Mouse (Mus musculus) megakaryocyte, embryonic 14.5 days (primary cell): ENCODE measurements around the gene Rapgef4. TPM values are rescaled to one million over a fixed set of nuclear protein-coding genes. Genes with fewer than 3 reads are reported as not detected.

Source experiments
- H3K27me3 ChIP-seq: replicated peaks from 2 replicates; pipeline ENCODE3; 2012; ENCODE audit warnings: inconsistent platforms
- H3K36me3 ChIP-seq: replicated peaks from 2 replicates; pipeline ENCODE3; 2012; ENCODE audit warnings: low read length, inconsistent platforms, mixed read lengths
- H3K4me1 ChIP-seq: 2 replicates; pipeline ENCODE4 v1.6.1; 2012; ENCODE audit warnings: inconsistent platforms
- H3K4me3 ChIP-seq: replicated peaks from 2 replicates; pipeline ENCODE3; 2012; ENCODE audit warnings: moderate library complexity, mild to moderate bottlenecking, inconsistent platforms
- H3K9me3 ChIP-seq: 2 replicates; pipeline ENCODE4 v1.6.1; 2012; ENCODE audit warnings: inconsistent platforms
- FLI1 ChIP-seq: IDR thresholded peaks from 2 replicates; pipeline ENCODE4 v1.6.1; 2012; ENCODE audit warnings: low read length, inconsistent platforms, mixed read lengths
- GATA1 ChIP-seq: IDR thresholded peaks from 3 replicates; pipeline ENCODE4 v1.6.1; 2012; ENCODE audit warnings: mixed read lengths, low read length, inconsistent platforms, borderline replicate concordance
- polyA plus RNA-seq: library from polyadenylated mRNA; stranded (reverse); fragments of >175 nt; gene quantifications from 2 replicates; pipeline ENCODE4 v1.2.3, GENCODE M21; 2012; ENCODE audit warnings: low replicate concordance; ENCODE audit not compliant: insufficient read depth

Gene Rapgef4
- polyA plus RNA-seq, 1 experiment, result not detected

DNA sequence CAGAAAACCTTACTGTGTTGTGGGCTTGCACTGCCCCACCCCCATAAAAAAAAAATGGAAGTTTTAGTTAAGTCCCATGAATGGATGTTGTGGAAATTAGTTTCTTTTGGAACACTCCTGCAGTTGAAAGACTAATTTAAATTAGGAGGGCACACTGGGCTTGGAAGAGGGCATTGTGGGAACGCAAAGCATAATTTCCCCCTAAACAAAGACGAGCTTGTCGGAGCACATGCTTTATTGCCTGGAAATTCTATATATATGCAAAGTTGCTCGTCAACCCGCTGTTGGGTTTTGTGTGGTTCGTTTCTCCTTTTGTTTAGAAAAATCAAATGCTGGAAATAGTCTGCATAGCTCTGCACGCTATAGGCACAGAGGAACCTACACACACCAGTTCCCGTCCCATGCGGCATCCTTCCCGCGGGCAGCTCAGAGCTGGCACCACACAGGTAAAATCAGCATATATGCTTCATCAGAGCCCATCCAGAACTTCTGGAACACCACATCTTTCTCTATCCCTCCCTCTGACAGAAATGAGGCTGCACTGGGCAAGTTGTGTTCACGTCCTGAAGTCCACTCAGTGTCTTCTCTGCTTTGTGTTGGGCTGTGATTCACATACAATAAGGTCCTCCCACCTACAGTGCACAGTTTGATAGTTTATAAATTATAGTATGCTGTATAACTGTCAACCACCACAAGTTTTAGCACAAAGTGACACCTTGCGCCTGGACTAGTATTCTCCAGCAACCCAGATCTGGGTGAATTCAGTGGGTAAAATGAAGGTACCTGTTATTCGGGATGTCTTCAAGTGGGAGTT is 141.6 kb downstream of the Rapgef4 start:
- Histone ChIP-seq H3K27me3 (no peaks in the 10 kb centered on the region), H3K4me1 (peaks cover 30% of the 10 kb centered on the region), H3K4me3 (no peak overlapping the region), H3K9me3 (no peaks in the 10 kb centered on the region), H3K36me3 (no peaks in the 10 kb centered on the region)
- TF ChIP-seq GATA1 (no peak), FLI1 (no peak)

GRCm38 (mm10) chr2:72123851-72124250 is 142.8 kb downstream of the Rapgef4 start:
- H3K9me3 ChIP-seq, result no peaks in the 10 kb centered on the region
- no peak overlapping the region for H3K4me3 ChIP-seq
- no peaks in the 10 kb centered on the region for H3K27me3 ChIP-seq
- H3K36me3 ChIP-seq, result no peaks in the 10 kb centered on the region
- TF ChIP-seq FLI1, result no peak
- H3K4me1 ChIP-seq, result peaks cover 23% of the 10 kb centered on the region

DNA sequence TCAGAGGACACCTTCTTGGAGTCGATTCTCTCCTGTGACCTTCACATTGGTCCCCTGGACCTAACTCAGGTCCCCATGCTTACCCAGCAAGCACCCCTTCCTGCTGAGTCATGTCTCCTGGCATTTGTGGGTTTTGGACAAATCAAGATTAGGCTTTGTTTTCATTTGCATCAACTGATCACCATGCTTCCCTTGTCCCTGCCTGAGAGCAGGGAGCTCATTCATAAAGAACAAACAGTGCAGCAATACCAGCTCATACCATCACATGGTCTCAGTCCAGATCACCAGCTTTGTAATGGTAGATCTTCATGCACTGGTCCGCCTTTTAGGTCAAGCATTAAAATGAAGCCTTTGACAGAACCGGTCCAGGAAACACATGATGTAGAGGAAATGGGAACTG is 144.7 kb downstream of the Rapgef4 start:
- Histone ChIP-seq H3K36me3 (no peaks in the 10 kb centered on the region), H3K4me3 (peak overlapping the region; percentile 20)
- TF ChIP-seq FLI1 (no peak), GATA1 (no peak)

DNA sequence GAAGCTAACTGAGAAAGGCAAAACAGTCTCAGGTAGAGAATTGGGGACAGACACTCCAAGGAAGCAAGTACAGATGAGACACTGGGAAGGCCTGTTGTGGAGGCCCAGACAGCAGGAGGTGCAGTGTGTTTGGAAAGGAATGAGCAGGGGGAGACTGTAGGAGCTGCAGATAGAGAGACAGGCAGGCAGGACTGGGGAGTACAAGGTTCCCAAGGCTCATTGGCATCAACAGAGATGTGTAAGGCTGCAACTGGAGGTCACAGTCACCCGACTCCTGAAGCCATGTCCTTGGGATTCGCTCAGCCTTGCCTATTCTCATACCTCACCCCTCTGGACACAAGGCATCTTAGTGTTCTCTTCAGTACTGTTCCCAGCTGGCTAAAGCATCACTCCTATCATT is 145.4 kb downstream of the Rapgef4 start:
- TF ChIP-seq FLI1 (no peak), GATA1 (no peak)
- Histone ChIP-seq H3K4me3 (no peak overlapping the region), H3K36me3 (no peaks in the 10 kb centered on the region), H3K9me3 (no peaks in the 10 kb centered on the region), H3K27me3 (peaks cover 5% of the 10 kb centered on the region), H3K4me1 (peaks cover 23% of the 10 kb centered on the region)

More for the DNA sequence above, 144.7 kb downstream of the Rapgef4 start:
- Histone ChIP-seq H3K4me1 (peaks cover 23% of the 10 kb centered on the region), H3K9me3 (no peaks in the 10 kb centered on the region), H3K27me3 (peaks cover 2% of the 10 kb centered on the region)

GRCm38 (mm10) chr2:72129612-72130311 is 148.7 kb downstream of the Rapgef4 start:
- no peaks in the 10 kb centered on the region for H3K9me3 ChIP-seq
- no peaks in the 10 kb centered on the region for H3K36me3 ChIP-seq
- H3K4me1 ChIP-seq, result peaks cover 46% of the 10 kb centered on the region
- peaks cover 14% of the 10 kb centered on the region for H3K27me3 ChIP-seq
- H3K4me3 ChIP-seq, result no peak overlapping the region
- no peak for TF ChIP-seq FLI1
- no peak for TF ChIP-seq GATA1

DNA sequence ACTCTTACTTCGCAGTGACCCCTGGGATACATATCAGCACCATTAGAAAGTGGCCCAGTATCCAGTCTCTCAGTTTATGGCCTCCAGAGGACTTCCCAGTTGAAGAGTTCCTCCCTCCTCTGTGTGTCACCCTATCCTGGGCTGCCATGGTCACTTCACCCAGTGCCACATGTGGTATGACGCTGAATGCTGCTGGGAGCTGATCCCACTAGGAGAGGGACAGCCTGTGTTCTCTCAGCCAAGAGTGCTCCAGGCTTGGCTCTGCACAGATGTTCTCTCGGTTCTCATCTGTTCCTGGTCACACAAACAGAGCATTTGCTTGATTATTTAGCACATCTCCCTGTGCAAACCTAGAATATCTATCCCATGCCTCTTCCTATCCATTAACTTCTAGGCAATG is 151.2 kb downstream of the Rapgef4 start:
- TF ChIP-seq GATA1 (no peak), FLI1 (no peak)
- Histone ChIP-seq H3K4me3 (no peak overlapping the region), H3K4me1 (peaks cover 42% of the 10 kb centered on the region), H3K36me3 (no peaks in the 10 kb centered on the region), H3K9me3 (no peaks in the 10 kb centered on the region), H3K27me3 (peaks cover 30% of the 10 kb centered on the region)

DNA sequence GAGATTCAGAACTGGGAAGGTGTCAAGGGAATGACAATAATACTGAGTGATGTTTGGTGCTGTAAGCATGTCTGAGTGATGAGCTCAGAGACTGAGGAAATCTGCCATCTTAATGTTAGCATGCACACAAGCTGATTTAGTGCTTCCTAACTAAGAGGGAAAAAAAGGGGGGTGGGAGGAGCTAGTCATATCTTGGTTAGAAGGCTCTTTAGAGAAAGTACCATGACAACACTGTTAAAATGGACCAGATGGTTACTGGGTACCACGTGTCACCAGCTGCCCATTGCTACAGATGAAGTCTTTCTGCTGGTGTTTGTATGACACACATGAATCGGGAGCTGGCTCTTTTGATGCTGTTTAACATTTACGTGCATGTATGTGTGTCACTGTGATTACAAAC is 155.0 kb downstream of the Rapgef4 start:
- Histone ChIP-seq H3K4me3 (no peak overlapping the region), H3K4me1 (peaks cover 46% of the 10 kb centered on the region), H3K27me3 (peaks cover 36% of the 10 kb centered on the region), H3K36me3 (no peaks in the 10 kb centered on the region), H3K9me3 (peaks cover 7% of the 10 kb centered on the region)
- TF ChIP-seq GATA1 (no peak), FLI1 (no peak)

DNA sequence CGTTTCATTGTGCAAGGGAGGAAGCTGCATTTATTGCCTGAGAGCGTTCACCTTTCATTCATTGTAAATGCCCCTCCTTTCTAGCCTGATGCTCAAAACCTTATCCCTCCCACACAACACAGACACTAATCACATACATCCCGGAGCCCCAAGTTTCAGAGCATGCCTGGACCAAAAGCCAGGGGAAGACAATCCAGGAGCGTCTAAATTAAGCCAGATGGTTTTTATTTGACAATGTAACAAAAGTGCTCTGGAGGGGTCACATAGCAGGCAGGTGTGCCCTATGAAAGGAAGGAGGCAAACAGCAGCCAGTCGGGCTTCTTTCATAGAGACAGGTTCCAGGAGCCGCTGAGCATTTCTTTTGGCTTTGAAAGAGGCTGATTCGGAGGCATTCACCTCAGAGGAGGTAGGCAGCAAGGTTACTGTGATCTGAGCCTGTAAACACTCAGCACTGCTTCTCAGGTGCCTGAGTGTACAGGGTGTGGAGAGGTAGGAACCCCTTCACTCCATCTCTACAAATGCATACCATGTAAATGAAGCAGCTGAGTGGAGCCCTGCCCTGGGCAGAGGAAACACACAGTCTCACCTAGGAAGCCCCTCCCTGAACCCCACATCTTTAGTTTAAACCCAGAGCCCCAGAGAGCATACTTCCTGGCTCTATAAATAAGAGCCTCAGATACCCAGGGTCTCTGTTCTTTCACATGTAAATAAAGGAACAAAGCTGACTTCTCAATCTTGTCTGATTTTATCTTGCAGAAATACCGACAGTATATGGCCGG is 155.6 kb downstream of the Rapgef4 start:
- TF ChIP-seq FLI1 (no peak), GATA1 (no peak)

GRCm38 (mm10) chr2:72139863-72140845 is 159.1 kb downstream of the Rapgef4 start:
- Histone ChIP-seq H3K36me3 (no peaks in the 10 kb centered on the region), H3K4me1 (peaks cover 20% of the 10 kb centered on the region), H3K27me3 (peaks cover 25% of the 10 kb centered on the region), H3K4me3 (no peak overlapping the region), H3K9me3 (peaks cover 7% of the 10 kb centered on the region)
- no peak for TF ChIP-seq FLI1
- TF ChIP-seq GATA1, result no peak

More for the DNA sequence above, 155.6 kb downstream of the Rapgef4 start:
- peaks cover 34% of the 10 kb centered on the region for H3K27me3 ChIP-seq
- H3K36me3 ChIP-seq, result no peaks in the 10 kb centered on the region
- no peak overlapping the region for H3K4me3 ChIP-seq
- peaks cover 44% of the 10 kb centered on the region for H3K4me1 ChIP-seq
- H3K9me3 ChIP-seq, result peaks cover 7% of the 10 kb centered on the region
